Mouse (Mus musculus) cerebral cortex, adult 2 months (tissue): ENCODE measurements around the gene Slc16a4.

Experiments
- WGBS: fragments of 180-500 bp; shearing (Covaris S2); methylation state at CpG from one replicate; pipeline ENCODE4 v1.1.7; 2018; 5-methylcytosine and 5-hydroxymethylcytosine counted together

Slc16a4 gene

DNA sequence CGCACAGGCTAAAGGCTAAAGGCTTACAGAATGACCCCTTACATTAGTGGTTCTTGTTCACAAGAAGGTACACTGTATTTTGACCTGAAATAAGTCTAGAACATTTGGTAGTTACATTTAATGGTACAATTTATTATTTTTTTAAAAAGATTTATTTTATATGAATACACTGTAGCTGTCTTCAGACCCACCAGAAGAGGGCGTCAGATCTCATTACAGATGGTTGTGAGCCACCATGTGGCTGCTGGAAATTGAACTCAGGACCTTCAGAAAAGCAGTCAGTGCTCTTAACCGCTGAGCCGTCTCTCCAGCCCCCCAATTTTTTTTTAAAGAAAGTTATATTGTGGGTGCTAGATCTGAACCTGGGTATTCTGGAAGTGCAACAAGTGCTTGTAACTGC, 5.9 kb downstream of the Slc16a4 start:
- 81% methylated on average over 4 of the region's 4 CpGs for WGBS

- 91% methylated on average over 3 of the region's 3 CpGs for WGBS
These were observed 26.3 kb downstream of the Slc16a4 start for GRCm38 (mm10) chr3:107317338-107317737.

DNA sequence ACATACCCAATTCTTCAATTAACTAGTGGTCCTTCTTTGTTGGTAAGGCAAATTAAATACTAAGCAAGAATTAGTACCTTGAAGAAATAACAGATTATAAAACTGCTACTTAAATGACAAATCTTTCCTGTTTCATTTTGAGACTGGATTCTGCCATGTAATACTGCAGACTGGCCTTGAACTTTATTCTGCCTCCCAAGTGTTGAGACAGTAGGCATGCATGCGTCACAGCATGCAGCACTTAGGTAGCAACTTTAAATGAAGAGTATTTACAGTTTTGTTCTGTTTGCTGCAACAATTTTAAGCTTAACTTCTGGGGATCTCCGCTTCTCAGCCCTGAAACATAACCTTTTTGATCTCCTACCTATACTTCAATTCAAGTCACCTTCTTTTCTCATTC, 30.1 kb downstream of the Slc16a4 start:
- whole genome bisulfite sequencing: 85% methylated on average over 2 of the region's 2 CpGs

DNA sequence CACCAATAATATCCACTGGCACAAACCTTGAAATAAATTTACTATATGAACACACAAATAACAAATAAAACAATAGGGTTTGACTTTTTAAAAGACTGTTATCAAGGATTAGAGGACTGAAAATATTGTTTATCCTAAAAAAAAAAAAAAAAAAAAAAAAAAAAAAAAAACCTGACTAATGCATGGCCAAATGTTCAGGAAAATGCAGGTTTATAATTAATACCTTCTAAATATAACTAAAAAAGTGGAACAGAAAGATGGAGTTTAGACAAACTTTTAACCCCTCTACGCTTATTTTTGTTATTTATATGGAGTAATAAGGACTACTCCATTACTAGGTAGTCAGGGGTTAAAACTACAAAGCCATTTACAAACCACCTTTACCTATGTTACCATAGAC, 35.4 kb downstream of the Slc16a4 start:
- WGBS: 98% methylated on average over 1 of the region's 1 CpGs

DNA sequence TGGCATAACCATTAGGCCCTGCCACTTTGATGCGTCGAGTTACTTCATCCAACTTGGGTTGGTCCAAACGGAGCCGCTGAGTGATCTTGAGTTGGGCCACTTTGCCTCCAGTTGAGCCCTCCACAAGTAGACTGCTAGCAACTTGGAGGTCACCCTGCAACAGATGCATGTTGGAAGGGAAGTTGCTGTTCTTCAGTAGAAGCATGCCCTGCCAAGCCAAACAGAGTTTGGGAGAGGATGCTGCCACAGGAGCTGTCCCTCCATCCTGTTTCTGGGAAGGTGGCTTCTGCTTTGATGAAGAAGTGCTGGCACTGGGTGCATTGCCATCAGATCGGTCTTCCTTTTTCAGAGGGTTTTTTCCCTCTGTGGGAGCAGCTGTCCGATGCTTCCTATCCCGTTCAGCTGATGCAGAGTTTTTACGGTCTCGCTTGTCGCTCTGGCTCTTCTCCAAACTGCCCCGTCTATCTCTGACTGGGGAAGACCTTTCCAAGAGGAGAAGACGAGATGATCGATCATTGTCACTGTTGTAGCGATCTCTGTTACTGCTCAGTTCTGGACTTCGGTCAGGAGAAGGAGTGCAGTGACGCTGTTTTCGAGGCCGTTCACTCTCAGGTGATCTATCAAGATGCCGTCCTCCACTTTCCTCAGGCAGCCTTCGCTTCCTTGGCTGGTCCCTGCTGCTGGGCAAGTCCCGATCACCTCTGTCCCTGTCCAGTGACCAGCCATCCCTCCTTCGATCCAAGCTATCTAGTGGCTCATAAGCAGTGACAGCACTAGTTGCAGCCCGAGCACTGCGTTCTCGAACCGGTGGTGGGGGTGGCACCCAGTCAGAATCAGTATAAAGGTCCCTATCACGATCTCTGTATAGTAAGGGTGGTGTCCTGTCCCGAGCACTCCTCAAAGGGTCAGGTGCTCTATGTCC, 39.7 kb downstream of the Slc16a4 start:
- WGBS: 69% methylated on average over 28 of the region's 28 CpGs

DNA sequence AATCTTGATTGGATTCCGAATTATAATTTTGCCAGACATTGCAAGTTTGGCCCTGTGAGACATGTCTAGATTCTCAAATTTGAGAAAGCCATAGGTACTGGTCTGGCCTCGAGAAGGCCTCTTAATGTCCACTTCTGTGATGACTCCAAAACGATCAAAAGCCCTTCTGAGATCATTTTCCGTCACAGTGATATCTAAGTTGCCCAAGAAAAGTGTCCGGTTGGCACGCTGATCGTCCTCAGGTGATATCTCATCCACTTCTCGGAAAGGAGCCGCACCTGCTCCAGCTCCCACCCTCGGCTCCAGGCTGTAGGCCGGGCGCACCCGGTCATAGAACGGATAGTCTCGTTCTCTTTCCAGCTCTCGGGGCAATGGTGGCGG, 40.7 kb downstream of the Slc16a4 start:
- WGBS: 20% methylated on average over 17 of the region's 17 CpGs

- WGBS: under 1% methylated on average over 75 of the region's 75 CpGs
These were observed 41.3 kb downstream of the Slc16a4 start for GRCm38 (mm10) chr3:107332127-107332959.

- under 1% methylated on average over 37 of the region's 37 CpGs for WGBS
These were observed 41.9 kb downstream of the Slc16a4 start for GRCm38 (mm10) chr3:107332960-107333380.

DNA sequence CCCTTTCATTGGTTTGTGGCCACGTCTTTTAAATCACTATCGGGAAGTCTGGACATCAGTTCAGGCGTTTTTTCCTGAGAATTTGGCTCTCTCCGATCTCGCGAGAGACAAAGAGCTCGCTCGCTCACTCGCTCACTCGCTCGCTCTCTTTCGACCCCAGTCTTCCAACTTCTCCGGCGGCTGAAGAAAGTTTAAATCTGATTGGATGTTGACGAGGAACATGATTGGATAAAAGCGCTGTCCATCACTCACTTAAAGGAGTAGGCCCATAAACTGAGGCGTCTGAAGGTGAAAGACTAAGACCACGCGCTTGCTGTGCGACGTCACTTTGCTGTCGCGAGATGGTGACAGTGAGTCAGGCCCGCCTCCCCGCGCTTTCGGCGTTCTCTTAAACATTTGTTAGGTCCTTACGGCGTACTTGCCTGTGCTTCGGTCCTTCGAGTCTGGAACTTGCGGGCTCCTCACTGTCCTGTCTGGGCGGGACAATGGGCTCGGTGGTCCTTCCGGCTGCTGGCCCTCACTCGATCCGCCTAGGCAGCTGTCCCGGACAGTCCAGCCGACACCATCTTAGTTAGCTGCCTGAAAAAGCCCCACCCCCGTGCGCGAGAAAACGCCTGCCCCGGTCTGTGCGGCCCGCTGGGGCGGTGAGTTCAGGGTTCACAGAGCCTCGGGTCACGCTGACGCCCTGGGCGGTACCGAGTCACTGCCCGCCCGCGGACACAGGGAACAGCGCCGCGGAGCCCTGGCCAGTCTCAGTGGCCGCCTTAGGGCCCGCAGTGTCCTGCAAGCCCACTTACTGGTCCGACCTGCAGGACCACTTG, 42.6 kb downstream of the Slc16a4 start, which contains the start of gene Rbm15:
Rbm15 (minus strand) TSS at position 293 of the 821 bp plus-strand sequence.
- under 1% methylated on average over 62 of the region's 62 CpGs for WGBS

DNA sequence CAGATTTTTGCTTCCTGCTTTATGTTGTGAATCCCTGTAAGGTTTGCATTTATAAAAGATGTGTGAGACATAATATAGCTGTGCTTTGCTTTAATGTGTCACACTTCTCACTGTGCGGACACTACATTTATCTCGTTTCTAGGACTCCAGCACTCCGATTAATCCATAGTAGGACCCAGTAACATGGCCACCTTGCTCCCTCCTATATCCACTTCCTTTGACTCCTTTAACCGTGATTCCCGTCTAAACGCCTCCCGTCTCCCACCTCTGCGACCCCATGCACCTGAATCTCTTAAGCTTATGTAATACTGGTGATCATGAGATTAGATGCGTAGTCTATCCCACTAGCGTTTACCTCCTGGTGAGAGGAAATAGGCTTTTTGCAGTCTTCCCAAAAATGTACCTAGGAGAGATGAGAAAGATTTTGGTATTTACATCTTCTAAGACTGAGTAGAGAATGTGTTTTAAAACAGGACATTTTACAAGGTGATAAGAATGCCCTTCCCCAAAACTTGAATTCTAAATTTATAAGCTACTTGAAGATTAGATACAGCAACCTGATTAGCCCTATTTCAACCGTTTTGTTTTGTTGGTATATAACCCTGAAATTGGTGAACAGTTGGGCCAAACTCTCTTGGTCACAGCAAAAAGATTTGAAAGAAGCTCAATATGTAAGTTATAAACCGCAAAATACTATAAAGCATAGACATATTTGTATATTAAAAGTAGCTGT, 43.3 kb downstream of the Slc16a4 start:
- WGBS: 12% methylated on average over 12 of the region's 12 CpGs

- WGBS: 49% methylated on average over 3 of the region's 3 CpGs
These were observed 52.9 kb downstream of the Slc16a4 start for GRCm38 (mm10) chr3:107343971-107344370.

GRCm38 (mm10) chr3:107345033-107345725, 54.1 kb downstream of the Slc16a4 start:
- 30% methylated on average over 3 of the region's 3 CpGs for WGBS

GRCm38 (mm10) chr3:107349006-107349405, 58.0 kb downstream of the Slc16a4 start:
- WGBS: 69% methylated on average over 3 of the region's 3 CpGs

- WGBS: 85% methylated on average over 3 of the region's 3 CpGs
These were observed 60.7 kb downstream of the Slc16a4 start for GRCm38 (mm10) chr3:107351706-107352105.

DNA sequence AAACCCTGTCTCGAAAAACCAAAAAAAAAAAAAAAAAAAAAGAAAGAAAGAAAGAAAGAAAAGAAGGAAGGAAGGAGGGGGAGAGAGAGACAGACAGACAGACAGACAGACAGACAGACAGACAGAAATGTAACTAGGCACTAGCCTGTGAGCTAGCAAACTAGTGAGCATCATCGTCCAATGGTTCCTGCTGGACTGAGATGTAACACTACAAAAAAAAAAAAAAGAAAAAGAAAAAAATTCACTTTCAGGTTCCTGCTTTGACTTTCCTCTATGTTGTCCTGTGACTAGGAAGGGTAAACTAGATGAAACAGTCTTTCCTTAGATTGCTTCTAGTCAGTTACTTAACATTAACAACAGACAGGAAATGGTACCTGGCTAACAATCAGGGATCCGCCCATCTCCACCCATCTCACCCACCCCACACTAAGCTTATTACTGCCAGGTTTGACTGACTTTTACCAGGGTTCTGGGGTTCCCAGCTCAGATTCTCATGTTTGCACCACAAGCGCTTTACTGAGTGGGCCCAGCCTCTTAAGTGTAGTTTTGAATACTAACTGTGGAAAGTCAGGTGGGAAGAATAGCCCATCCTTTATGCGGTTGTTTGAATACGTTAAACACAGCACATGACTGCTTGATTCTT, 64.7 kb downstream of the Slc16a4 start:
- 89% methylated on average over 6 of the region's 6 CpGs for WGBS

DNA sequence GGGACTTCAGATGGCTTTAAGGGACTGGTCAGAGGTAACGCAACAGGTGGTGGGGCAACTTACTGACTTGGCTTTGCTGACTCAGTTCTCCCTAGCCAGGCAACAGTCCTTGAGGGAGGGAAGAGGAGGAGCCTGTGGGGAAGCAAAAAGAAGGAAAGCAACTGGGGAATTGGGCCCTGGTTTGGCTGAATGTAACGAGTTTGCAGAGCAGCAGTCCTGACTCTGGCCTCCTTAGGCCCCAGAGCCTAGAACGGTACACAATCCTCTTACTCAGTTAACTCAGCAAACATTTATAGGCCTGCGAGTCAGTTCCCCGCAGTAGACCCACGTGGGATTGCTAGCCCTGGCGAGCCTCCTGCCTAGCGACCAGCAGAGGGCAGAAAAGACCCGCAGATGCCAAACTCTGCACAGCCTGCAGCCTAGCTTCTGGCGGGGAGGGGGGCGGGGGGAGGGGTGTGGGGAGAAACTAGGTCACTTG, 66.0 kb downstream of the Slc16a4 start:
- WGBS: under 1% methylated on average over 11 of the region's 11 CpGs

- 79% methylated on average over 3 of the region's 3 CpGs for WGBS
These were observed 66.7 kb downstream of the Slc16a4 start for GRCm38 (mm10) chr3:107357700-107358234.

- WGBS: 70% methylated on average over 4 of the region's 4 CpGs
These were observed 69.3 kb downstream of the Slc16a4 start for GRCm38 (mm10) chr3:107360341-107360740.
